Mouse (Mus musculus) heart, postnatal 0 days (tissue): ENCODE measurements around the gene Dpagt1. TPM values are rescaled to one million over a fixed set of nuclear protein-coding genes. Genes with fewer than 3 reads are reported as not detected.
A peak's percentile ranks its signal among the peaks of the same experiment; 100 is the strongest.
"Not testable (repeated sequence)": the region's sequence is repeated elsewhere in the genome, so short reads cannot be mapped to it uniquely, and the experiment has no call there.

Experiments
- ATAC-seq: fragments of 200-750 bp; cut with Nextera tagmentation; 2 replicates; pipeline ENCODE4 v1.8.0; 2017; ENCODE audit warnings: low read depth, moderate number of reproducible peaks, moderate library complexity; ENCODE audit not compliant: insufficient read depth
- DNase-seq: peaks from one replicate; pipeline ENCODE4 v3.0.0-alpha.2; 2016; ENCODE audit warnings: low spot score
- H3K27ac ChIP-seq: fragments of 300-500 bp; sonication (generic); 2 replicates; pipeline ENCODE4 v1.5.1; 2014; ENCODE audit warnings: low read depth, mild to moderate bottlenecking
- H3K27me3 ChIP-seq: fragments of 300-500 bp; sonication (generic); 2 replicates; pipeline ENCODE4 v1.6.1; 2014; ENCODE audit warnings: low read length, mixed read lengths; ENCODE audit not compliant: control insufficient read depth, insufficient read depth
- H3K36me3 ChIP-seq: fragments of 300-500 bp; sonication (generic); replicated peaks from 2 replicates; pipeline ENCODE4 v1.6.1; 2014; ENCODE audit warnings: low read length, mixed read lengths; ENCODE audit not compliant: control insufficient read depth, insufficient read depth
- H3K4me1 ChIP-seq: fragments of 300-500 bp; sonication (generic); 2 replicates; pipeline ENCODE4 v1.6.1; 2014; ENCODE audit warnings: antibody characterized with exemption; ENCODE audit not compliant: control insufficient read depth, insufficient read depth
- H3K4me2 ChIP-seq: fragments of 300-500 bp; sonication (generic); 2 replicates; pipeline ENCODE4 v1.6.1; 2014; ENCODE audit warnings: low read depth, mild to moderate bottlenecking, low read length, moderate library complexity
- H3K4me3 ChIP-seq: fragments of 300-500 bp; sonication (generic); 2 replicates; pipeline ENCODE4 v1.5.1; 2014; ENCODE audit warnings: low read depth, low read length
- H3K9ac ChIP-seq: fragments of 300-500 bp; sonication (generic); replicated peaks from 2 replicates; pipeline ENCODE4 v1.6.1; 2014; ENCODE audit warnings: low read depth, low read length, mixed read lengths
- H3K9me3 ChIP-seq: fragments of 300-500 bp; sonication (generic); replicated peaks from 2 replicates; pipeline ENCODE4 v1.6.1; 2016; ENCODE audit warnings: low read length; ENCODE audit not compliant: control insufficient read depth
- CTCF ChIP-seq: IDR thresholded peaks from 2 replicates; pipeline ENCODE4 v1.5.1; 2016; ENCODE audit warnings: antibody characterized with exemption, control low read depth, low read depth
- EP300 ChIP-seq: IDR thresholded peaks from 2 replicates; pipeline ENCODE4 v1.6.1; 2016; ENCODE audit warnings: antibody characterized with exemption, low read depth
- WGBS: fragments of 180-500 bp; shearing (Covaris S2); extraction: QIAGEN DNeasy Blood & Tissue Kit; methylation state at CpG from one replicate; pipeline ENCODE4 v1.1.7; 2014; 5-methylcytosine and 5-hydroxymethylcytosine counted together
- polyA plus RNA-seq: library from polyadenylated mRNA; unstranded; fragments of >200 nt; fragmentation: Nextera tagmentation; extraction: Ambion mirVana; gene quantifications from 2 replicates; pipeline ENCODE4 v1.2.1, GENCODE M21; 2015
- total RNA-seq: library from RNA; depleted of rRNA; stranded (reverse); fragments of >200 nt; gene quantifications from 2 replicates; pipeline ENCODE4 v1.2.3, GENCODE M21; 2014; ENCODE audit warnings: low replicate concordance

Gene Dpagt1
- total and polyA plus RNA-seq, 2 experiments from 2014 or later, result 24.5 to 33.3 TPM

GRCm38 (mm10) chr9:44288076-44288958 lies 37.5 kb upstream of the Dpagt1 start, which contains the start of gene Abcg4:
Abcg4 (minus strand) TSS chr9:44288615.
- Histone ChIP-seq H3K9ac (peak within 1 kb of the TSS; percentile 58), H3K36me3 (peaks cover 26% of the 10 kb centered on the region), H3K27ac (no peak within 1 kb of the TSS), H3K4me2 (peak within 1 kb of the TSS; percentile 80), H3K4me3 (peak within 1 kb of the TSS; percentile 52), H3K27me3 (peaks cover 25% of the 10 kb centered on the region; the same call in 1 of the 2 replicates), H3K9me3 (no peaks in the 10 kb centered on the region), H3K4me1 (peaks cover 19% of the 10 kb centered on the region)
- TF ChIP-seq EP300 (no peak), CTCF (no peak)
- ATAC-seq (peak; percentile 32; the same call in 1 of the 2 replicates), DNase-seq (no peak)
- under 1% methylated on average over 38 of the region's 38 CpGs for WGBS

GRCm38 (mm10) chr9:44288959-44289291 lies 36.9 kb upstream of the Dpagt1 start:
- no peaks in the 10 kb centered on the region for H3K9me3 ChIP-seq
- 0 out of 2 replicates have a peak overlapping the region, but pooled peaks have one; percentile 58 for H3K9ac ChIP-seq
- H3K4me1 ChIP-seq, result peaks cover 19% of the 10 kb centered on the region
- DNase-seq, result no peak
- peaks cover 32% of the 10 kb centered on the region for H3K36me3 ChIP-seq
- ATAC-seq, result peak; percentile 31
- peaks cover 25% of the 10 kb centered on the region; the same call in 1 of the 2 replicates for H3K27me3 ChIP-seq
- H3K4me2 ChIP-seq, result peak overlapping the region; percentile 80
- WGBS, result 11% methylated on average over 11 of the region's 11 CpGs
- H3K27ac ChIP-seq, result no peak overlapping the region
- TF ChIP-seq EP300 (no peak), CTCF (no peak)
- H3K4me3 ChIP-seq, result peak overlapping the region; percentile 52; the same call in 1 of the 2 replicates

- TF ChIP-seq CTCF (peak; percentile 61), EP300 (no peak)
- Histone ChIP-seq H3K27me3 (peaks cover 11% of the 10 kb centered on the region; the same call in 1 of the 2 replicates), H3K36me3 (peaks cover 63% of the 10 kb centered on the region), H3K4me2 (no peak overlapping the region), H3K27ac (no peak overlapping the region), H3K4me3 (no peak overlapping the region), H3K4me1 (peaks cover 17% of the 10 kb centered on the region), H3K9me3 (no peaks in the 10 kb centered on the region), H3K9ac (no peak overlapping the region)
- ATAC-seq (no peak), DNase-seq (peak; percentile 31)
- WGBS, result 68% methylated on average over 3 of the region's 3 CpGs
Observed at GRCm38 (mm10) chr9:44292490-44292889, 33.3 kb upstream of the Dpagt1 start.

- H3K4me3 ChIP-seq, H3K27ac ChIP-seq, H3K27me3 ChIP-seq, H3K4me1 ChIP-seq, H3K9me3 ChIP-seq, DNase-seq, H3K4me2 ChIP-seq, ATAC-seq, H3K9ac ChIP-seq: not testable (repeated sequence)
- 85% methylated on average over 3 of the region's 3 CpGs for WGBS
- peaks cover 73% of the 10 kb centered on the region for H3K36me3 ChIP-seq
Observed at GRCm38 (mm10) chr9:44300001-44300400, 25.8 kb upstream of the Dpagt1 start.

- DNase-seq (peak; percentile 99), ATAC-seq (peak; percentile 98)
- H3K4me3 ChIP-seq, result peak within 1 kb of the TSS; percentile 99
- no peaks in the 10 kb centered on the region for H3K9me3 ChIP-seq
- no peaks in the 10 kb centered on the region for H3K27me3 ChIP-seq
- H3K27ac ChIP-seq, result peak within 1 kb of the TSS; percentile 76
- peaks cover 8% of the 10 kb centered on the region; the same call in 1 of the 2 replicates for H3K4me1 ChIP-seq
- peak within 1 kb of the TSS; percentile 94 for H3K4me2 ChIP-seq
- H3K36me3 ChIP-seq, result peaks cover 26% of the 10 kb centered on the region
- TF ChIP-seq CTCF, result no peak
- peak; percentile 90 for TF ChIP-seq EP300
- under 1% methylated on average over 54 of the region's 54 CpGs for WGBS
- H3K9ac ChIP-seq, result peak within 1 kb of the TSS; percentile 96
Observed at GRCm38 (mm10) chr9:44305466-44306079, 20.2 kb upstream of the Dpagt1 start, which contains the start of gene Hinfp. Hinfp (minus strand) TSS chr9:44305671.
